Mouse (Mus musculus): ENCODE measurements around the gene Mbnl2. TPM values are rescaled to one million over a fixed set of nuclear protein-coding genes. Genes with fewer than 3 reads are reported as not detected.

The Mbnl2 gene
- polyA plus RNA-seq, 1 experiment from 2014 or later: 123 TPM

DNA sequence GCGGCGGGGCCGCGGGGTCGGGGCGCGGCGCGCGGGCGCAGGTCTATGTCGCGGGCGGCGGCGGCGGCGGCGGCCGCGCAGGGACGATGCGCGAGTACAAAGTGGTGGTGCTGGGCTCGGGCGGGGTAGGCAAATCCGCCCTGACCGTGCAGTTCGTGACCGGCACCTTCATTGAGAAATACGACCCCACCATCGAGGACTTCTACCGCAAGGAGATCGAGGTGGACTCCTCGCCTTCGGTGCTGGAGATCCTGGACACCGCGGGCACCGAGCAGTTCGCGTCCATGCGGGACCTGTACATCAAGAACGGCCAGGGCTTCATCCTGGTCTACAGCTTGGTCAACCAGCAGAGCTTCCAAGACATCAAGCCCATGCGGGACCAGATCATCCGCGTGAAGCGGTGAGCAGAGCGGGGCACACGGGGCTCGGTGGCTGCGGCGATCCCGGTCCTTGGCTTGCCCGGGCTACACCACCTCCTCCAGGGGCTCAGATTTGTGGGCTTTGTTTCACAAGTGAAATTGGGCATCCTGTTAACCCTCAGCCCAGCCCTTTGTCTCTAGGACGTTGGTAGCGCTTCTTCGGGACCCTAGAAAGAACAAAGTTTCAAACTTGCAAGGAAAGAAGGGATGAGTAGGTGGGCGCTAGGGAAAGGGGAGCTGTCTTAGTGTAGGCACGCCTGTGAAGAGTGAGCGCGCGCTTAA, 203.3 kb downstream of the Mbnl2 start:
- peak overlapping the region; percentile 89 for H3K4me2 ChIP-seq
- peak; percentile 16 for ATAC-seq (replicated peaks; ENCODE audit: insufficient number of reproducible peaks, insufficient read depth, low FRiP score, low read depth)
- peaks cover 5% of the 10 kb centered on the region; the same call in 1 of the 2 replicates for H3K4me1 ChIP-seq (replicated peaks)
- peaks cover 8% of the 10 kb centered on the region for H3K36me3 ChIP-seq
- WGBS: under 1% methylated on average over 62 of the region's 62 CpGs
- peak overlapping the region; percentile 86 for H3K4me3 ChIP-seq
- H3K9ac ChIP-seq: peak overlapping the region; percentile 89
- no peaks in the 10 kb centered on the region for H3K27me3 ChIP-seq
- H3K9me3 ChIP-seq (replicated peaks): no peaks in the 10 kb centered on the region
- H3K27ac ChIP-seq: peak overlapping the region; percentile 99

DNA sequence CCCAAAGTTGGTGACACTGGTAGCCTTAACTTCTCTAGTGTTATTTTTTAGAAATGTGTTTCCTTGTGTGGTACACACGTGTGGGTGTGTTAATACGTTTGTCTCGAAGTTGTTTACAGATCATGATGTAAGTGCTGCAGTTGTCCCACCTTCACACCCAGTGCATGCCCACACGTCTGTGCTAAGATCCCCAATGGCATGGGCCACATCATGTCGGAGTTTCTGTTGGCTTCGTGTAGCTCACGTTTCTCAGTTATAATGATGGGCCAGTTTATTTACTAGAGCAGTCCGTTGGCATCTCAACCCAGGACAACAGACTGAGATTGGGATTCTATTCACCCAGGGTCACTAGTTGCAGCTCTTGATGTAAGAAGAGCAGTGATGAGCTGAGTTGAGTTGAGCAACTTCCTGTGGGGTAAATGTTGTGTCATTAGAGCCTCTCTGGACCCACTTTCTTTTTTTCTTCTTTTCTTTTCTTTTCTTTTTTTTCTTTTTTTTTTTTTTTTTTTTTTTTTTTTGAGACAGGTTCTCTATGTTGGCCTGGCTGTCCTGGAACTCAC, 205.0 kb downstream of the Mbnl2 start:
- no peaks in the 10 kb centered on the region for H3K27me3 ChIP-seq
- no peak overlapping the region for H3K9ac ChIP-seq
- WGBS: 74% methylated on average over 8 of the region's 8 CpGs
- H3K4me1 ChIP-seq (replicated peaks): peaks cover 5% of the 10 kb centered on the region; the same call in 1 of the 2 replicates
- H3K4me2 ChIP-seq: peak overlapping the region; percentile 89
- no peaks in the 10 kb centered on the region for H3K9me3 ChIP-seq (replicated peaks)
- no peak overlapping the region for H3K27ac ChIP-seq
- ATAC-seq (replicated peaks; ENCODE audit: insufficient number of reproducible peaks, insufficient read depth, low FRiP score, low read depth): no peak
- H3K4me3 ChIP-seq: peak overlapping the region; percentile 19
- H3K36me3 ChIP-seq: peaks cover 8% of the 10 kb centered on the region

DNA sequence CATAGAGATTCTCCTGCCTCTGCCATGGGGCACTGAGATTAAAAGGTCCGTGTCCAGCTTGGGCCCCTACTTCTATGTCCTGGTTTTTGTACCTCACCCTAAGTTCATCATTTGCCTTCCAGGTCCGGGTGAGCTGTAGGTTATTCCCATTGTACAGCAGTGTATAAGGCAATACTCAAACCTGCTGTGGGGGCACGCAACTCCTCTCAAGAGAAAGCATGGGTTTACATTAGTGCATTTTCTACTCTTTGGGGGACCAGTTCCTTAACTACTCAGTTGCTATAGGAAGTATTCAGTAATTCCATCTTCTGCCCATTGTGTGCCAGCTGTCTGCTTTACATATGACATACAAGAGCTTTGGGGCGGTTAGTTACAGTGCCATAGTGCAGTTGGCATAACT, 205.5 kb downstream of the Mbnl2 start:
- WGBS: 90% methylated on average over 4 of the region's 4 CpGs
- Histone ChIP-seq H3K4me1 (replicated peaks) (peaks cover 5% of the 10 kb centered on the region; the same call in 1 of the 2 replicates), H3K9me3 (replicated peaks) (no peaks in the 10 kb centered on the region), H3K27ac (no peak overlapping the region), H3K36me3 (peaks cover 8% of the 10 kb centered on the region), H3K27me3 (no peaks in the 10 kb centered on the region), H3K4me2 (peak overlapping the region; percentile 89; the same call in 1 of the 2 replicates), H3K9ac (no peak overlapping the region), H3K4me3 (no peak overlapping the region)
- no peak for ATAC-seq (replicated peaks; ENCODE audit: insufficient number of reproducible peaks, insufficient read depth, low FRiP score, low read depth)

Other genes with a start within 250 kb of the Mbnl2 start
- not detected in 2 replicates for gene Oxgr1, start 233.2 kb upstream of the Mbnl2 start, polyA plus RNA-seq (2015; fragmentation: Nextera tagmentation; extraction: Ambion mirVana)
- 11.1 and 13.8 TPM in 2 replicates for gene Rap2a, start 202.8 kb downstream of the Mbnl2 start, polyA plus RNA-seq (2015; fragmentation: Nextera tagmentation; extraction: Ambion mirVana)